Mouse (Mus musculus) testis, adult 2 months (tissue): ENCODE data around the gene Slc18b1. TPM values are rescaled to one million over a fixed set of nuclear protein-coding genes. Genes with fewer than 3 reads are reported as not detected.

Experiments used
- H3K27ac ChIP-seq: fragments of 200-500 bp; 2 replicates; pipeline ENCODE4 v1.5.1; 2012; ENCODE audit warnings: low read depth, low read length; ENCODE audit not compliant: control insufficient read depth, insufficient read depth
- H3K27me3 ChIP-seq: fragments of 200-500 bp; 2 replicates; pipeline ENCODE4 v1.6.1; 2012; ENCODE audit warnings: mild to moderate bottlenecking, low read length, moderate library complexity; ENCODE audit not compliant: control insufficient read depth, insufficient read depth
- H3K36me3 ChIP-seq: fragments of 200-500 bp; 2 replicates; pipeline ENCODE4 v1.6.1; 2012; ENCODE audit warnings: mild to moderate bottlenecking, low read length; ENCODE audit not compliant: control insufficient read depth, insufficient read depth
- H3K4me1 ChIP-seq: fragments of 200-500 bp; 2 replicates; pipeline ENCODE4 v1.6.1; 2012; ENCODE audit warnings: low read length; ENCODE audit not compliant: control insufficient read depth, insufficient read depth
- H3K4me3 ChIP-seq: fragments of 200-500 bp; 2 replicates; pipeline ENCODE4 v1.5.1; 2012; ENCODE audit warnings: low read depth, mild to moderate bottlenecking, low read length, moderate library complexity, mixed read lengths; ENCODE audit not compliant: control insufficient read depth
- CTCF ChIP-seq: fragments of 200-500 bp; IDR thresholded peaks from 2 replicates; pipeline ENCODE4 v1.5.1; 2012; ENCODE audit warnings: low read depth, mild to moderate bottlenecking, inconsistent platforms, low read length, moderate library complexity; ENCODE audit not compliant: control insufficient read depth, insufficient read depth, insufficient replicate concordance
- POLR2A ChIP-seq: fragments of 200-500 bp; IDR thresholded peaks from 2 replicates; pipeline ENCODE4 v1.6.1; 2012; ENCODE audit warnings: low read depth, mild to moderate bottlenecking, inconsistent platforms, low read length, moderate library complexity; ENCODE audit not compliant: control insufficient read depth
- polyA plus RNA-seq: library from polyadenylated mRNA; depleted of rRNA; stranded (reverse); fragments of >200 nt; gene quantifications from 2 replicates; pipeline ENCODE4 v1.2.3, GENCODE M21; 2012; rRNA removed

Slc18b1 gene
- polyA plus RNA-seq, 1 experiment: 1.9 TPM

DNA sequence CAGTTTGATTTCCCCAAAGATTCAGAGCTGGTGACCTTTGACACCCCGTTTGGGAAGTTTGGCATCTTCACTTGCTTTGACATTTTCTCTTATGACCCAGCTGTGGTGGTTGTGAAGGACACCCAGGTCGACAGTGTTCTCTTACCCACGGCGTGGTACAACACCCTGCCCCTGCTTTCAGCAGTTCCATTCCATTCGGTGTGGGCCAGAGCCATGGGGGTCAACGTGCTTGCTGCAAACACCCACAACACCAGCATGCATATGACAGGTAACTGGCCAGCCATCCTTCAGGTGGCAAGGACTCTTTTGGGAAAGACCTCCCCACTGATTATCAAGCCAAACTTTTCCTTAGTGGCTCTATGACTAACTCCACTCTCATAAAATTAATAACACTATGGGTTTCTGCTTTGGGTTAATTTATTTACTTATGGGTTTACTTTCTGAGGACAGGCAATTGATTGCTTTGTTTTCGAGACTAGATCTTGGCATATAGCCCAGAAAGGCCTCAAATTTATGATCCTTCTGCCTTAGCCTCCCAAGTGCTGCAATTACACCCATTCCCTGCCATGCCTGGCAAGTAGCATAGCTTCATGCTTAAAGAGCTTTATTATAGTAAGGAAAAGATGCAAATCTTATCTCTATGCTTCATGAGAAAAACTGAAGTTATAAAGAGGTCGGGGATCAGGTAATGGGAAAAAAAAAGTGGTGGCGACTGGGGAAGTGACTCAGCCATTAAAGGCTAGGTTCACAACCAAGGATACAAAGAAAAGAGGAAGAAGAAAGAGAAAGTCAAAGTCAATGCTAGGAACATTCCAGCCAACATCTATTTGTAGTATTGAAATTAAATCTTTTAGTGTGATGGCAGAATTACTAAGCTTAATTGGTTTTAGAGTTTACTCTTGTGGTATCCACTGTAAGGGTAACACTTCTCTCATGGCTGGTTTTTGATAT lies 67.9 kb downstream of the Slc18b1 start:
- Histone ChIP-seq H3K4me1 (no peaks in the 10 kb centered on the region), H3K27ac (no peak overlapping the region), H3K36me3 (no peaks in the 10 kb centered on the region), H3K4me3 (no peak overlapping the region), H3K27me3 (no peaks in the 10 kb centered on the region)
- TF ChIP-seq CTCF: no peak
- no peak for TF ChIP-seq POLR2A

Other genes with a start within 250 kb of the Slc18b1 start
- 737 and 854 TPM in 2 replicates for gene Rps12, start 9.7 kb upstream of the Slc18b1 start, polyA plus RNA-seq
- gene Vnn3, start 54.5 kb downstream of the Slc18b1 start, polyA plus RNA-seq: 0.30 and 0.38 TPM in 2 replicates
- gene Vnn1, start 97.7 kb downstream of the Slc18b1 start, polyA plus RNA-seq: 0.22 and 1.1 TPM in 2 replicates
- not detected in 2 replicates for gene Taar1, start 123.4 kb downstream of the Slc18b1 start, polyA plus RNA-seq
- gene Taar2, start 141.6 kb downstream of the Slc18b1 start, polyA plus RNA-seq: not detected in 2 replicates
- not detected in 2 replicates for gene Taar3, start 152.6 kb downstream of the Slc18b1 start, polyA plus RNA-seq
- gene Taar4, start 163.5 kb downstream of the Slc18b1 start, polyA plus RNA-seq: not detected in 2 replicates
- not detected in 2 replicates for gene Taar5, start 173.7 kb downstream of the Slc18b1 start, polyA plus RNA-seq
- not detected in 2 replicates for gene Taar6, start 188.7 kb downstream of the Slc18b1 start, polyA plus RNA-seq
- not detected in 2 replicates for gene Taar7a, start 196.5 kb downstream of the Slc18b1 start, polyA plus RNA-seq
- gene Taar7b, start 203.0 kb downstream of the Slc18b1 start, polyA plus RNA-seq: not detected in 2 replicates
- gene Taar7d, start 230.2 kb downstream of the Slc18b1 start, polyA plus RNA-seq: not detected in 2 replicates
- not detected in 2 replicates for gene Taar7e, start 240.6 kb downstream of the Slc18b1 start, polyA plus RNA-seq